Mouse (Mus musculus): ENCODE data around the gene Cyp51. TPM values are rescaled to one million over a fixed set of nuclear protein-coding genes. Genes with fewer than 3 reads are reported as not detected.

Cyp51 gene
- total and polyA plus RNA-seq, 3 experiments, result 41.2 to 94.4 (median 43.4) TPM

DNA sequence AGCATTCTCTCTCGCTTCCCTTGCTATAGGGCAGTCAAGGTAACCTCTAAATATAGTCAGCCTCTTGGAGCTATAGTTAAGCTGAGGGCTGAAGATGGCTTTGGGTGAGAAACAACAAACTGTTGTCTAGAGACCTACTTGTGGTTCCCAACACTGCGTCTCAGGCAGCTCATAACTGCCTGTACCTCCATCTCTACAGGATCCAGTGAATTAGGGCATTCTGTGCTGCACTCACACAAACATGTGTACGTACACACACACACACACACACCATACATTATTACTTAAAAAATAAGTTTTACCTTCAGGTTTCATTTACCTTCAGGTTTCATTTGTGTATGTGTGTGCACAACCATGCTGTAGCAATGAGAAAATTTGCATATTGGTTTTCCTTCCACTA, 25.5 kb downstream of the Cyp51 start:
- ATAC-seq (ENCODE audit: extremely low read depth, insufficient number of reproducible peaks, low FRiP score, poor library complexity, severe bottlenecking) (no peak), DNase-seq (ENCODE audit: low spot score) (no peak)
- TF ChIP-seq POLR2AphosphoS5 (IDR thresholded peaks at IDR 0.05; ENCODE audit: insufficient replicate concordance, low read depth, low read length) (no peak), TAL1 (conservative IDR thresholded peaks at IDR 0.05; ENCODE audit: low read depth, low read length) (no peak), CTCF (IDR thresholded peaks at IDR 0.05; ENCODE audit: low read depth, low read length) (no peak), GATA2 (IDR thresholded peaks at IDR 0.05; ENCODE audit: borderline replicate concordance, low read depth, low read length) (no peak), GATA1 (IDR thresholded peaks at IDR 0.05; ENCODE audit: borderline replicate concordance, low read length) (no peak)
- Histone ChIP-seq H3K9me3 (replicated peaks) (peaks cover 5% of the 10 kb centered on the region), H3K36me3 (replicated peaks) (peaks cover 71% of the 10 kb centered on the region), H3K4me1 (ENCODE audit: insufficient read depth, low read depth, low read length) (no peaks in the 10 kb centered on the region), H3K27me3 (ENCODE audit: insufficient read depth, low read length) (no peaks in the 10 kb centered on the region), H3K4me3 (ENCODE audit: low read depth, low read length) (no peak overlapping the region)

DNA sequence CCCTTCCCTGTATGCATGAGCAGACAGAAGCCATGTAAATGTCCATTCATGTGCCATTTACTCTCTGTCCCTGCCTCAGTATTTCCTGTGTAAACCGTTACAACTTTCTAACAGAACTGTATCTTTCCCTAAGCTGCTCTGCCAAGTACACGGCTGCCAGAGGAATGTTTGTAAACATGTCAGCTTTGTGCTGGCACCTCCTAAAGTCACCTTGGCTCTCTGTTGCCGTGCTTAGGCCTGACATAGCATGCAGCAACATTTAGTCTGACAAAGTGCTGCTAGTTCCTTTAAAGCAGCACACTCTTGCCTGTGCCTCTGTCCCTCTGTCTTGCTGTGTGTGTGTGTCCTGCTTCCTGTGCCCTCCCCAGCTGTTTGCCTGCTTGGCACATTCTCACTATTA, 37.3 kb downstream of the Cyp51 start:
- TF ChIP-seq GATA1 (IDR thresholded peaks at IDR 0.05; ENCODE audit: borderline replicate concordance, low read length) (no peak), GATA2 (IDR thresholded peaks at IDR 0.05; ENCODE audit: borderline replicate concordance, low read depth, low read length) (no peak)
- peaks cover 85% of the 10 kb centered on the region for H3K36me3 ChIP-seq (replicated peaks)
- no peak for DNase-seq (ENCODE audit: low spot score)
- ATAC-seq (ENCODE audit: extremely low read depth, insufficient number of reproducible peaks, low FRiP score, poor library complexity, severe bottlenecking), result no peak
- H3K9me3 ChIP-seq (replicated peaks), result no peaks in the 10 kb centered on the region
- H3K4me1 ChIP-seq (ENCODE audit: insufficient read depth, low read depth, low read length), result peaks cover 2% of the 10 kb centered on the region; the same call in 1 of the 2 replicates
- no peak overlapping the region for H3K4me3 ChIP-seq (ENCODE audit: low read depth, low read length)
- no peaks in the 10 kb centered on the region for H3K27me3 ChIP-seq (ENCODE audit: insufficient read depth, low read length)

- Histone ChIP-seq H3K9me3 (replicated peaks) (no peaks in the 10 kb centered on the region), H3K4me3 (ENCODE audit: low read depth, low read length) (peak overlapping the region; percentile 27; the same call in 1 of the 2 replicates), H3K36me3 (replicated peaks) (peaks cover 85% of the 10 kb centered on the region), H3K4me1 (ENCODE audit: insufficient read depth, low read depth, low read length) (peaks cover 2% of the 10 kb centered on the region; the same call in 1 of the 2 replicates), H3K27me3 (ENCODE audit: insufficient read depth, low read length) (no peaks in the 10 kb centered on the region)
- ATAC-seq (ENCODE audit: extremely low read depth, insufficient number of reproducible peaks, low FRiP score, poor library complexity, severe bottlenecking) (no peak), DNase-seq (ENCODE audit: low spot score) (no peak)
- TF ChIP-seq GATA1 (IDR thresholded peaks at IDR 0.05; ENCODE audit: borderline replicate concordance, low read length) (no peak), CTCF (IDR thresholded peaks at IDR 0.05; ENCODE audit: low read depth, low read length) (no peak), TAL1 (conservative IDR thresholded peaks at IDR 0.05; ENCODE audit: low read depth, low read length) (no peak), POLR2AphosphoS5 (IDR thresholded peaks at IDR 0.05; ENCODE audit: insufficient replicate concordance, low read depth, low read length) (peak; percentile 75; the same call in 1 of the 2 replicates), GATA2 (IDR thresholded peaks at IDR 0.05; ENCODE audit: borderline replicate concordance, low read depth, low read length) (no peak)
Measured at GRCm38 (mm10) chr5:4066476-4067115, 38.0 kb downstream of the Cyp51 start.

- Histone ChIP-seq H3K4me3 (ENCODE audit: low read depth, low read length) (no peak overlapping the region), H3K27me3 (ENCODE audit: insufficient read depth, low read length) (no peaks in the 10 kb centered on the region)
- ATAC-seq (ENCODE audit: extremely low read depth, insufficient number of reproducible peaks, low FRiP score, poor library complexity, severe bottlenecking), result no peak
Measured at GRCm38 (mm10) chr5:4060313-4060712, 44.2 kb downstream of the Cyp51 start.

DNA sequence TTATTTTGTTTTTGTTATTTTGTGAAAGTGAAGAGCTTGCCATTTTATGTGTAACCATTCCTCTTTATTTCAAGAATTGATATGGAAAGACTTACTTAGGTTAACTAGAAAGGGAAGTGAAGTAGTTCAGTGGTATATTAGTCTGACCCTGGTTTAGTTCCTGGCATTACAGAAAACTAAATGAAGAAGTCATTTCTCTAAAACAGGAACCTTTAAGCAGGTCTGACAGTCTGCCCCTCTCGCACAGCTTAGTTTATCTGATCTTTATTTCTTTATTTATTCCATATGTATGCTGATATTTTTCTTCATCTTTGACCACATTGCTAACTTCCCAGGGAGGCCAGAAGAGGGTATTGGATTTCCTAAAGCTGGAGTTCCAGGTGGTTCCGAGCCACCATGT, 63.6 kb downstream of the Cyp51 start:
- Histone ChIP-seq H3K36me3 (replicated peaks) (peaks cover 75% of the 10 kb centered on the region), H3K4me1 (ENCODE audit: insufficient read depth, low read depth, low read length) (no peaks in the 10 kb centered on the region), H3K4me3 (ENCODE audit: low read depth, low read length) (no peak overlapping the region), H3K9me3 (replicated peaks) (no peaks in the 10 kb centered on the region), H3K27me3 (ENCODE audit: insufficient read depth, low read length) (no peaks in the 10 kb centered on the region)
- ATAC-seq (ENCODE audit: extremely low read depth, insufficient number of reproducible peaks, low FRiP score, poor library complexity, severe bottlenecking) (no peak), DNase-seq (ENCODE audit: low spot score) (no peak)
- TF ChIP-seq CTCF (IDR thresholded peaks at IDR 0.05; ENCODE audit: low read depth, low read length), result no peak
- TF ChIP-seq GATA1 (IDR thresholded peaks at IDR 0.05; ENCODE audit: borderline replicate concordance, low read length), result no peak
- no peak for TF ChIP-seq GATA2 (IDR thresholded peaks at IDR 0.05; ENCODE audit: borderline replicate concordance, low read depth, low read length)

More at GRCm38 (mm10) chr5:4060313-4060712, 44.2 kb downstream of the Cyp51 start:
- no peak for DNase-seq (ENCODE audit: low spot score)
- no peaks in the 10 kb centered on the region for H3K9me3 ChIP-seq (replicated peaks)
- TF ChIP-seq POLR2AphosphoS5 (IDR thresholded peaks at IDR 0.05; ENCODE audit: insufficient replicate concordance, low read depth, low read length), result no peak
- TF ChIP-seq TAL1 (conservative IDR thresholded peaks at IDR 0.05; ENCODE audit: low read depth, low read length), result no peak
- no peak for TF ChIP-seq CTCF (IDR thresholded peaks at IDR 0.05; ENCODE audit: low read depth, low read length)
- no peak for TF ChIP-seq GATA2 (IDR thresholded peaks at IDR 0.05; ENCODE audit: borderline replicate concordance, low read depth, low read length)
- H3K4me1 ChIP-seq (ENCODE audit: insufficient read depth, low read depth, low read length), result no peaks in the 10 kb centered on the region
- H3K36me3 ChIP-seq (replicated peaks), result peaks cover 81% of the 10 kb centered on the region

DNA sequence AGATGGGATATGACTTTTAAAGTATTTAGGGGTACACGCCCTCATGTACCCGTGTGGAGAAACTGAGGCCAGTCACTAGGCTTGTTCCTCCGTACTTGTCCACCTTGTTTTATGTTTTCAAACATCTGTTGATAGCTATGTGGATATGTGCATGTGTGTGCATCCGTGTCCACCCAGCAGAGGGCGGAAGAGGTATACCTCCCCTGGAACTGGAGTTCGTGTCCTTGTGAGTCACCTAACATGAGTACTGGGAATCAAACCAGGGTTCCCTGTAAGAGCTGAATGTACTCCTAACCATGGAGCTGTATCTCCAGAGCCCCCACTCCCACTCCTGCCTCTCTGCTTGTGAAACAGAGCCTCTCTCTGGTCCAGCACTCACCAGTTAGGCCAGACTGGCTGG, 64.2 kb downstream of the Cyp51 start:
- DNase-seq (ENCODE audit: low spot score), result no peak

More for the DNA sequence above, 64.2 kb downstream of the Cyp51 start:
- no peak for ATAC-seq (ENCODE audit: extremely low read depth, insufficient number of reproducible peaks, low FRiP score, poor library complexity, severe bottlenecking)
- no peak overlapping the region for H3K4me3 ChIP-seq (ENCODE audit: low read depth, low read length)
- H3K27me3 ChIP-seq (ENCODE audit: insufficient read depth, low read length), result no peaks in the 10 kb centered on the region
- TF ChIP-seq GATA1 (IDR thresholded peaks at IDR 0.05; ENCODE audit: borderline replicate concordance, low read length), result no peak
- no peak for TF ChIP-seq POLR2AphosphoS5 (IDR thresholded peaks at IDR 0.05; ENCODE audit: insufficient replicate concordance, low read depth, low read length)
- no peak for TF ChIP-seq GATA2 (IDR thresholded peaks at IDR 0.05; ENCODE audit: borderline replicate concordance, low read depth, low read length)
- TF ChIP-seq TAL1 (conservative IDR thresholded peaks at IDR 0.05; ENCODE audit: low read depth, low read length), result no peak
- no peak for TF ChIP-seq CTCF (IDR thresholded peaks at IDR 0.05; ENCODE audit: low read depth, low read length)
- H3K4me1 ChIP-seq (ENCODE audit: insufficient read depth, low read depth, low read length), result no peaks in the 10 kb centered on the region
- H3K36me3 ChIP-seq (replicated peaks), result peaks cover 76% of the 10 kb centered on the region
- H3K9me3 ChIP-seq (replicated peaks), result peaks cover 4% of the 10 kb centered on the region; the same call in 1 of the 2 replicates

Measured in G1E (cell line).